Mouse (Mus musculus): ENCODE data around the gene Nfam1. TPM values are rescaled to one million over a fixed set of nuclear protein-coding genes. Genes with fewer than 3 reads are reported as not detected.

Nfam1 gene
- polyA plus RNA-seq, 1 experiment from 2014 or later = 6.5 TPM

DNA sequence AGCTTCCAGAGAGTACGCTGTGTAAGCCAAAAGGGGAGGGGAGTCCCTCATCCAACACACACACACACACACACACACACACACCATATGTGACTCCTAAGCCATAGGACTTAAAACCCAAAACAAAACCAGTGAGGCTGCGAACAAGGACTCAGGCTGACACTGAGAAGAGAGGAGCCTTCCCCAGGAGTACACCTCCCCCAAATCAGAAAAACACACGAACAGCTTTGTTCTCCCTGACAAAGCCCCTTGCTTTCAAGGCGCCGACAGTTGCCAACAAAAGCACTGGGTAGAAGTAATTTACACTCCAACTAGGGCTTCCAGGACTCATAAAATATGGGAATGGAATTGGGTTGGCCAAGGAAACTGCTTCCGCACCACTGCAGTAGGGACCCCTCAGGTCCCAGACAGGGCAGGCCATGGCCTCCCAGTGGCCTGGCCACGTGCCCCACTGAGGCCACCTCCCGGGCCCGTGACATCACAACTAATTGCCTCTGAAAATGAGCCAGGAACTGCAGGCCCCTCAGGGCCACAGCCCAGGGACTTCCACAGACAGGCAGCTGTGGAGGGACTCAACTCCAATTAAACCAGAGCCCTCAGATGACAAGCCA, 49.6 kb downstream of the Nfam1 start:
- Histone ChIP-seq H3K9ac (replicated peaks; ENCODE audit: low read depth) (no peak overlapping the region), H3K9me3 (ENCODE audit: low read length) (no peaks in the 10 kb centered on the region), H3K27me3 (replicated peaks; ENCODE audit: insufficient read depth, low read length) (peaks cover 10% of the 10 kb centered on the region; the same call in 1 of the 2 replicates), H3K36me3 (ENCODE audit: insufficient read depth, low read length) (no peaks in the 10 kb centered on the region), H3K4me2 (replicated peaks; ENCODE audit: low read depth, low read length) (no peak overlapping the region), H3K27ac (ENCODE audit: low read length) (no peak overlapping the region), H3K4me3 (ENCODE audit: low read depth, low read length) (no peak overlapping the region), H3K4me1 (ENCODE audit: insufficient read depth, low read depth, low read length) (0 out of 2 replicates have a peak, but pooled peaks cover 7% of the 10 kb centered on the region)
- WGBS = 35% methylated on average over 9 of the region's 9 CpGs
- ATAC-seq (peak; percentile 23; the same call in 1 of the 2 replicates), DNase-seq (ENCODE audit: low spot score) (no peak)
- no peak for TF ChIP-seq CTCF (IDR thresholded peaks at IDR 0.05)
- TF ChIP-seq EP300 (IDR thresholded peaks at IDR 0.05) = no peak

GRCm38 (mm10) chr15:82982724-82983415, 50.2 kb downstream of the Nfam1 start:
- H3K4me1 ChIP-seq (ENCODE audit: insufficient read depth, low read depth, low read length) = 0 out of 2 replicates have a peak, but pooled peaks cover 7% of the 10 kb centered on the region
- no peaks in the 10 kb centered on the region for H3K36me3 ChIP-seq (ENCODE audit: insufficient read depth, low read length)
- 17% methylated on average over 16 of the region's 18 CpGs for WGBS
- no peaks in the 10 kb centered on the region for H3K9me3 ChIP-seq (ENCODE audit: low read length)
- H3K4me3 ChIP-seq (ENCODE audit: low read depth, low read length) = no peak overlapping the region
- H3K4me2 ChIP-seq (replicated peaks; ENCODE audit: low read depth, low read length) = 0 out of 2 replicates have a peak overlapping the region, but pooled peaks have one; percentile 14
- no peak for ATAC-seq
- TF ChIP-seq CTCF (IDR thresholded peaks at IDR 0.05) (no peak), EP300 (IDR thresholded peaks at IDR 0.05) (no peak)
- H3K9ac ChIP-seq (replicated peaks; ENCODE audit: low read depth) = no peak overlapping the region
- H3K27me3 ChIP-seq (replicated peaks; ENCODE audit: insufficient read depth, low read length) = peaks cover 10% of the 10 kb centered on the region; the same call in 1 of the 2 replicates
- H3K27ac ChIP-seq (ENCODE audit: low read length) = no peak overlapping the region
- DNase-seq (ENCODE audit: low spot score) = no peak

- no peak overlapping the region for H3K27ac ChIP-seq (ENCODE audit: low read length)
- H3K4me2 ChIP-seq (replicated peaks; ENCODE audit: low read depth, low read length) = no peak overlapping the region
- TF ChIP-seq EP300 (IDR thresholded peaks at IDR 0.05) (no peak), CTCF (IDR thresholded peaks at IDR 0.05) (no peak)
- 36% methylated on average over 15 of the region's 15 CpGs for WGBS
- peaks cover 10% of the 10 kb centered on the region; the same call in 1 of the 2 replicates for H3K27me3 ChIP-seq (replicated peaks; ENCODE audit: insufficient read depth, low read length)
- ATAC-seq (no peak), DNase-seq (ENCODE audit: low spot score) (no peak)
- H3K9me3 ChIP-seq (ENCODE audit: low read length) = no peaks in the 10 kb centered on the region
- H3K36me3 ChIP-seq (ENCODE audit: insufficient read depth, low read length) = no peaks in the 10 kb centered on the region
- no peak overlapping the region for H3K9ac ChIP-seq (replicated peaks; ENCODE audit: low read depth)
- no peak overlapping the region for H3K4me3 ChIP-seq (ENCODE audit: low read depth, low read length)
- 0 out of 2 replicates have a peak, but pooled peaks cover 7% of the 10 kb centered on the region for H3K4me1 ChIP-seq (ENCODE audit: insufficient read depth, low read depth, low read length)
Measured at GRCm38 (mm10) chr15:82981676-82982520, 51.2 kb downstream of the Nfam1 start.

GRCm38 (mm10) chr15:82979531-82979930, 53.6 kb downstream of the Nfam1 start:
- WGBS = 92% methylated on average over 1 of the region's 1 CpGs
- TF ChIP-seq EP300 (IDR thresholded peaks at IDR 0.05) (no peak), CTCF (IDR thresholded peaks at IDR 0.05) (no peak)
- Histone ChIP-seq H3K36me3 (ENCODE audit: insufficient read depth, low read length) (no peaks in the 10 kb centered on the region), H3K4me1 (ENCODE audit: insufficient read depth, low read depth, low read length) (0 out of 2 replicates have a peak, but pooled peaks cover 7% of the 10 kb centered on the region), H3K4me2 (replicated peaks; ENCODE audit: low read depth, low read length) (no peak overlapping the region), H3K4me3 (ENCODE audit: low read depth, low read length) (no peak overlapping the region), H3K27ac (ENCODE audit: low read length) (no peak overlapping the region), H3K9ac (replicated peaks; ENCODE audit: low read depth) (no peak overlapping the region), H3K9me3 (ENCODE audit: low read length) (no peaks in the 10 kb centered on the region), H3K27me3 (replicated peaks; ENCODE audit: insufficient read depth, low read length) (no peaks in the 10 kb centered on the region)
- DNase-seq (ENCODE audit: low spot score) (no peak), ATAC-seq (no peak)

GRCm38 (mm10) chr15:82974471-82974870, 58.6 kb downstream of the Nfam1 start:
- no peak for TF ChIP-seq EP300 (IDR thresholded peaks at IDR 0.05)
- no peak for TF ChIP-seq CTCF (IDR thresholded peaks at IDR 0.05)
- Histone ChIP-seq H3K9ac (replicated peaks; ENCODE audit: low read depth) (no peak overlapping the region), H3K4me1 (ENCODE audit: insufficient read depth, low read depth, low read length) (no peaks in the 10 kb centered on the region), H3K4me3 (ENCODE audit: low read depth, low read length) (no peak overlapping the region), H3K36me3 (ENCODE audit: insufficient read depth, low read length) (no peaks in the 10 kb centered on the region), H3K27ac (ENCODE audit: low read length) (no peak overlapping the region), H3K4me2 (replicated peaks; ENCODE audit: low read depth, low read length) (no peak overlapping the region), H3K9me3 (ENCODE audit: low read length) (no peaks in the 10 kb centered on the region), H3K27me3 (replicated peaks; ENCODE audit: insufficient read depth, low read length) (no peaks in the 10 kb centered on the region)
- no peak for ATAC-seq
- no peak for DNase-seq (ENCODE audit: low spot score)
- WGBS = no CpG with 5 or more reads among the region's 1 CpGs

Data from lung, postnatal 0 days (tissue).